Mouse (Mus musculus) spleen, postnatal 36 days (tissue): ENCODE data around the gene Armh3.
A peak's percentile ranks its signal among the peaks of the same experiment; 100 is the strongest.
"Not testable (repeated sequence)": the region's sequence is repeated elsewhere in the genome, so short reads cannot be mapped to it uniquely, and the experiment has no call there.

Experiments
- DNase-seq, 2 experiments: peaks; one replicate each; pipeline ENCODE4 v3.0.0; 2022; ENCODE audit warnings: low spot score in 2 of 2, mixed read lengths in 1 of 2

Armh3 gene

GRCm38 (mm10) chr19:46033911-46034310 is 35.6 kb upstream of the Armh3 start:
- DNase-seq = no peak

- no peak for DNase-seq
Observed at GRCm38 (mm10) chr19:46032731-46033510, 34.6 kb upstream of the Armh3 start.

GRCm38 (mm10) chr19:46031689-46032432 is 33.6 kb upstream of the Armh3 start:
- DNase-seq = no peak

- no peak for DNase-seq
Observed at GRCm38 (mm10) chr19:46030196-46030983, 32.1 kb upstream of the Armh3 start.

- DNase-seq = no peak
Observed at GRCm38 (mm10) chr19:46029652-46030051, 31.4 kb upstream of the Armh3 start.

GRCm38 (mm10) chr19:46028747-46029320 is 30.5 kb upstream of the Armh3 start:
- DNase-seq = no peak

GRCm38 (mm10) chr19:46026567-46026966 is 28.3 kb upstream of the Armh3 start:
- no peak for DNase-seq

GRCm38 (mm10) chr19:46024959-46025358 is 26.7 kb upstream of the Armh3 start:
- DNase-seq = no peak

GRCm38 (mm10) chr19:46016023-46016422 is 17.7 kb upstream of the Armh3 start:
- DNase-seq = no peak

- peak; percentile 73 to 79 for DNase-seq
Observed at GRCm38 (mm10) chr19:46014572-46015178, 16.4 kb upstream of the Armh3 start.

- DNase-seq = no peak
Observed at GRCm38 (mm10) chr19:46005680-46006079, 7.4 kb upstream of the Armh3 start.

GRCm38 (mm10) chr19:46004814-46005466 is 6.7 kb upstream of the Armh3 start:
- DNase-seq = no peak

GRCm38 (mm10) chr19:46003371-46004226 is 5.3 kb upstream of the Armh3 start, which contains the start of gene Hps6:
Hps6 (plus strand) TSS chr19:46003508.
- DNase-seq = peak; percentile 92 to 93

- no peak for DNase-seq
Observed at GRCm38 (mm10) chr19:46002279-46002678, 4.0 kb upstream of the Armh3 start.

GRCm38 (mm10) chr19:45999378-45999777 is 1.1 kb upstream of the Armh3 start:
- DNase-seq = no peak

GRCm38 (mm10) chr19:45998694-45999217 is 468 bp upstream of the Armh3 start:
- no peak for DNase-seq

- no peak for DNase-seq
Observed at GRCm38 (mm10) chr19:45997365-45997764, 923 bp downstream of the Armh3 start.

- DNase-seq = no peak
Observed at GRCm38 (mm10) chr19:45993981-45994737, 4.1 kb downstream of the Armh3 start.

GRCm38 (mm10) chr19:45993441-45993840 is 4.8 kb downstream of the Armh3 start:
- DNase-seq = not testable (repeated sequence)
